Mouse (Mus musculus): Measurements from ENCODE around the gene Cd70.

GRCm38 (mm10) chr17:57121856-57122255 is 27.7 kb downstream of the Cd70 start:
- TF ChIP-seq TAL1 (IDR thresholded peaks at IDR 0.05; ENCODE audit: low read length) = no peak
- no peak for TF ChIP-seq GATA1 (IDR thresholded peaks at IDR 0.05; ENCODE audit: low read length)
